Mouse (Mus musculus): ENCODE measurements around the gene Cdkl4. TPM values are rescaled to one million over a fixed set of nuclear protein-coding genes. Genes with fewer than 3 reads are reported as not detected.

Gene Cdkl4
- total RNA-seq, 2 experiments from 2014 or later, result 16.4 to 20.4 TPM

DNA sequence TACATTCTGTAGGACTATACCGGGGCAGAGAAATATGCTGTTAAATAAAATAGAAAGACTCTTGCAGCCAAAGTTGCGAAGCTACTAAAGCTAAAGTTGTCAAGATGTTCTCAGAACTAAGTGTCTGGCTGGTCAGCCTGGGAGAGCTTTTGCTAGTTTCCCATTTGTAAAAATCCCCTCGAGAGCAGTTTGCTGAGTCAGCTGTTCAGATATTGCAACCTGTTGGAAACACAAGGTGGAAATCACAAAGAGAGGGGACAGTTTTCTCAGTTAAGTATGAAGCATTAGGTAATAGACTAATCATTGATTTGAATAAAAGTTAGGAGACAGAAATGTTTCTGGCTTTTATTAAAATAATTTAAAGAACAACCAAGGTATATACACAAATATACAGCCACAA lies 54.4 kb downstream of the Cdkl4 start:
- no peak for DNase-seq (ENCODE audit: low spot score in 2 of 2)
- intact Hi-C loops (cut with DNase I), result no loop called here

DNA sequence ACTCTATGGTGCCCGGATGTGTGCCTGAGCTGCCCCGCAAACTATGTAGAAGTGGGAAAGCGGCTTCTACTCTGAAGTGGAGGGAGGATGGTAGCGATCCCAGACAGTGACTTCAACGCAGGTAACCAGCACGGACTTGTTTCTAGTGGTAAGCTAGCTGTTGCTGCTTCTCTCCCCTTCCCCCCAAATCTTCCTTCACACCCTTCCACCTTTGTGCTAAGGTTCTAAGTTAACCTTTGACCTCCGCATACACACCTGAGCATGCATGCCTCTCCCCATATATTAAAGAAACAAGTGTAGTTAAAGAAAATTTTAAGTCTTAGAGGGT lies 55.4 kb downstream of the Cdkl4 start:
- DNase-seq (ENCODE audit: low spot score in 2 of 2), result no peak
- intact Hi-C loops (cut with DNase I), result no loop called here

DNA sequence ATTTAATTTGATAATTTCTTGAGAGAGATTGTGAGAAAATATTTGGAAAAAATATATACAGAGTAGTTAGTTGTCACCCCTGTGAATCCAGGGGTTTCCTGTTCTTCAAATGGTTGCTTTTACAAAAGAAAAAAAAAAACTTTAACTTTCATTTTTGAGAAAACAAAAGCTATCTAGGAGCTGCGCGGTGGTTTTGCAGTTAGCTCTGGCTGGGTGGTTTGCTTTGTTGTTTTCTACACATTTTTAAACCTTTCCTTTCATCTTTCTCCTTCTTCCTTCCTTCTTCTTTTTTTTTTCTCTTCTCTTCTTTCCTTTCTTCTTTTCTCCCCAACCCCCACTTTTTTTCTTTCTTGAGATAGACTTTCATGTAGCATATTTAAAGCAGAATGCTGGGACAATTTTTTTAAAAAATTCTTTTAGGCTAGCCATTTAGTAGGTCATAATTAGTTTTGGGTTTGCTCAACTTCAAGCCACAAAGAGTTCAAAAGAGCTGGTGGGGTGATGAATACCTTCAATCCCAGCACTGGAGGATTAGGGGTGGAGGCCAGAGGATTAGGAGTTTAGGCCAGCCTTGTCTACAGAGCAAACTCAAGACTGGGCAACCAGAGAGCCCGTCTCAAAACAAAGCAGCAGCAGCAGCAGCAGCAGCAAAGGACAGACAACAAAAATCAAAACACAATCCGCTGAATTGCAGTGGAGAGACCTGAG lies 55.9 kb downstream of the Cdkl4 start:
- DNase-seq (ENCODE audit: low spot score in 2 of 2), result no peak
- intact Hi-C loops (cut with DNase I), result no loop called here

DNA sequence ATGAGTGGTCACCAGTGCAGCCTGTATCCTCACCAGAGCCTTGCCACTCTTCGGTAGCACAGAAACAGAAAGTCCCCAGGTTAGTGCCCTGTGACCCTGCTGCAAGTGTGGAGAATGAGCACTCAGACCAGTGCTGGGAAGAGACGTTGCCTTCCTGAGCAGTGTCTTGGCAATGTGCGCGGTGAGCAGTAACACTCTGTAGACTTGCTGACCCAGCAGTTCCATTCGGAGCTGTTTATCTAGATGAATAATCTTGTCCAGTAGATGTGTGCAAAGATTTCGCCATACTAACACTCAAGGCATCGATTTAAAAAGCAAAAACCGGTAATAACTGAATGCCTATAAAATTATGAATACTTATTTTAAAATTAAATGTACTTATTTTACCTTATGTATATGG lies 57.1 kb downstream of the Cdkl4 start:
- intact Hi-C loops (cut with DNase I), result no loop called here

DNA sequence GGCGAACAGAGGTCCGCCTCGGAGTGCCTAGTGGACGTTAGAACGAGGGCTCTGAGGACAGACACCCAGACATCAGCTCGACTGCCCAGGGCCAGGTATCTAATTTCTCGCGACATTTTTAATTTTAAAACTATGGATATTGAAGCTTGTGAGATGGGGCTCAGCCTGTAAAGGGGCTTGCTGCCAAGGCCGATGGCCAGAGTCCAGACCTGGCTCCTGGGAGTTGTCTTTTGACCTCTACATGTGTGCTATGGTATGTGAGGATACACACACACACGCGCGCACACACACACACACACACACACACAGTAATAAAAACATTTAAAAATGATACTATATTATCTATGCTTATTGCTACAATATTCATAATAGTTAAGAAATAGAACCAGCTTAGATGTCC lies 58.8 kb downstream of the Cdkl4 start:
- no peak for DNase-seq (ENCODE audit: low spot score in 2 of 2)
- intact Hi-C loops (cut with DNase I), result no loop called here

More for the DNA sequence above, 57.1 kb downstream of the Cdkl4 start:
- no peak for DNase-seq (ENCODE audit: low spot score in 2 of 2)

DNA sequence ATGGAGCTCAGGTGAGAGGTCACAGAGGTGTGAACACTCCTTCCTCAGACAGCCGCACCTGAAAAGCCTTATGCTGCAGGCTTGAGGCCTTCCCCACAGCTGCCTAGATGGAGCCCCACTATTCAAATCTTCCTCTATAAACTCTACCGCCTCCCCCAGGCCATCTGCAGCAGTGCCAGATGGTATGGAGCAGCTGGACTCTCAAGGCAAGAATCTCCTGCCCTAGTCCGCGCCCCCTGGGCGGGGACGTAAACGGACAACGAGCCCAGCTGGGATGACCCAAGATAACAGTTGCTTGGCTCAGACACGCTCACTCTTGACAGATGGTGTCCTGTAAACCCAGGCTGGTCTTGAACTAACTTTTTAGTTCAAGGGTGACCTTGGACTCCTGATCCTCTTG lies 60.4 kb downstream of the Cdkl4 start:
- intact Hi-C loops (cut with DNase I), result no loop called here

DNA sequence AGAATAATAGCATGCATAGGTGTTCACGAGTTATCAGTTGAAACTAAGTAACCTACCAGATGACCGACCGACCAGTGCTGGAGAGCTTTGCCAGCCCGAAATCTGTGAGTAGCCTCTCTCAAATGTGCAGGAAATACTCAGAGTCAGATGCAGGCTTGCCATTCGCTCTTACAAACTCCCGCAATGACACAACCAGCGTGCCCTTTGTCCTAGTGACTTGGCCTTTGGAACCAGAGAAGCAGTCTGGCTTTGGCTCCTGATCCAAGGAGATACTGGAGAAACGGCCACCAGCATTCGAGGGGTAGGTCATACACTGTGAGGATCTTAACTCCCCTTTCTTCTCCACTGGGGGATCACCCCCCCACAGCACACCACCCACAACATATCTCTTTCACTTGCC lies 61.7 kb downstream of the Cdkl4 start:
- no peak for DNase-seq (ENCODE audit: low spot score in 2 of 2)
- intact Hi-C loops (cut with DNase I), result no loop called here

More for the DNA sequence above, 60.4 kb downstream of the Cdkl4 start:
- no peak for DNase-seq (ENCODE audit: low spot score in 2 of 2)

DNA sequence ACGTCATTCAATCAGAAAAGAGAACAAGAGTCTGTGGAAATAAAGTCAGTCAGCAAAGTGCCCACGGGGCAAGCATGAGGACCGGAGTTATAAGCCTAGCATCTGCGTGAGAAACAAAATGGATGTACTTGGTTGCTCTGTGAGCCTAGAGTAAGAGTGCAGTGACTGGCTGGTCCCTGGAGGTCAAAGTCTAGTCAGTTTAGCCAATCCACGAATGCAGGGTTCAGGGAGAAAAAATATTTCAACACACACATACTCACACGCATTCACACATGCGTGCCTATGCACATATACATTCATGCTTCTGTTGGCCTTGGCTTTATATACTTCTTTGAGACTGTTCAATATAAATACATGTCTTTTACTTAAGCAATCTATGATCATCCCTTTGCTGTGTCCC lies 62.1 kb downstream of the Cdkl4 start:
- intact Hi-C loops (cut with DNase I), result no loop called here
- no peak for DNase-seq (ENCODE audit: low spot score in 2 of 2)

DNA sequence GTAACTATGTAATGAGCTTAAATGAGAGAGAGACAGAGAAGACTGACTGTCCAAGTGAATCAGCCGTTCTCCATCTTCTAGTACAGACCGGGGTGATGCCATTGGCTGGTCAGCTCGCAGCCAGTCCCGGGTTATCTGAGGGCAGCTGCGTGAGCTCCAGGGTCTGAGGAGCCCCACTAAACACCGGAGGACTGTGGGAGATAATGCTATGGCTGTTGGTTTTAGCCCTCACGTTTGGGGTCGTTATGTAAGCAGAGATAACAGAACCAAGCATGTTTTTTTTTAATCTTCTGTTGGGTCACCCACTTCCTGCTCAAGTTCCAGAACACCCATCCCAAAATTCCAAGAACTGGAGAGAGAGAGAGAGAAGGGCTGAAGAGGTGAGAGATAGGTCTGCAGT lies 63.8 kb downstream of the Cdkl4 start:
- no peak for DNase-seq (ENCODE audit: low spot score in 2 of 2)
- intact Hi-C loops (cut with DNase I), result no loop called here

DNA sequence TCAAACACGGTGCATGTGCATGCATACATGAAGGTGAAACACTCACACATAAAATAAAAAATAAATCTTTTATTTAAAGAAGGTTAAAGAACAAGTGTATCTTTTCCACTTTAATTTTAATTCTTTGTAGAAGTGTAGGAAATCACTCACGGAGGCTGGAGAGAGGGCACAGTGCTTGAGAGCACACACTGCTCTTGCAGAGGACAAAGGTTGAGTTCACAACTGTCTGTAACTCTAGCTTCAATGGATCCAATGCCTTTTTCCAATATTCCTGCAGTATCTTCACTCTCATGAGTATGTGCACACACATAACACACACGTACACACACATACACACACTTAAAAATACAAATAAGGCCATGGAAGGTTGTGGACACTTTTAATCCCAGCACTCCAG lies 67.2 kb downstream of the Cdkl4 start:
- intact Hi-C loops (cut with DNase I), result no loop called here
- DNase-seq (ENCODE audit: low spot score in 2 of 2), result no peak

DNA sequence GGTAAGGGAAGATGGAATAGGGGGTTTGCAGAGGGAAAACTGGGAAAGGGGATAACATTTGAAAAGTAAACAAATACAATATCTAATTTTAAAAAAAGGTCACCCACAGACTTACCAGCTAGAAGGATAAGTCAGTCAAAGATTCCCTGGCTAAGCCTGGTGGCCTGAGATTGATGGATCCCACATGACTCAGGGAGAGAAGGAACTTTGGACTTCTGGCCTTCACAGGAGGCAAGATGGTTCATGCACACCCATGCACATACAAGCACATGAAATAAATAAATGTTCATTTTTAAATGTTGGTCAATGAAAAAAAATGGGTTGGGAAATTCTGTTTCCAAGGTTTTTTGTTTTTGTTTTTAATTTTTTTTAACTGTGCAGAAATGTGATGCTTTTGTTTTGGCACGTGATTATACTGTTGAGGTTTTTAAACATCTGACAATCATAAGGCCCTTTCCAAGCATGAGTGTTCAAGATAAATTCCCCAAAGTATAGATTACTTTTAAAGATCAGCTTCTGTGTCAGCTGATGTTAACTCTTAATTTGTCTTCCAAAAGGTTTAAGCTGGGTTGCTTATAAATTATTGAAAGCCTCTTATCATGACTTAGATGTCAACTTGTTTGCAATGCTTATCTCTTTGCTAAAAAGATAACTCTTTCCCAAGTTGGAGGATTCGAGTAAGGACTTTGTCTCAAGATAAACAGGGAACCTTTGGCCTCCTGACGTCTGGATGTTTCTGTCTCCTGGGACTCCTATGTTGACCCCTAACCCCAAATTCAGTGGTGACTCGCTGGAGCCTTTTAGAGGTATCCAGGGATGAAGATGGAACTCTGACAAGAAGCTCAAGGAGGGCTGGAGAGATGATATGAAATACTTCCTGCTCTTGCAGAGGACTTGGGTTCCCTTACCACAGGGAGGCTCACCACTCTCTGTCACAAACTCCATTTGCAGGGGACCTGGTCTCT lies 67.8 kb downstream of the Cdkl4 start:
- no peak for DNase-seq (ENCODE audit: low spot score in 2 of 2)
- intact Hi-C loops (cut with DNase I), result no loop called here

DNA sequence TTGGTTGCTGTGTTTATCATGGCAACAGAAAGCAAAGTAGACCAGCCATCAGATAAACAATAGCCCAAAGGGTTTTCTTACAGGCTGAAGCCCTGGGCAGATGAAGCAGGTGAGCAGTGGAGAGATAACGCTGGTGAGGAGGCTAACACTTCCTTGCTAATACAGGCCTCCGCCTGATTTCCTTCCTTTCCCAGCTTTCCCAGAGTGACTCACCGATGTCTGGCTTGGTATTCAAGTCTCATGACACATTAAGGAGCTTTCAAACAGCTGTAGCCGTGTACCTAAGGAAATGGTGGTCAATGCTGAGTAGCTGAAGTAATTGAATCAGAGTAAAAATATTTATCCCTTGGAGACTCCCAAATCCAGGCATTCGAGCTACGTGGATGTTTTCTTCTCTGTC lies 71.8 kb downstream of the Cdkl4 start:
- intact Hi-C loops (cut with DNase I), result no loop called here
- no peak for DNase-seq (ENCODE audit: low spot score in 2 of 2)

DNA sequence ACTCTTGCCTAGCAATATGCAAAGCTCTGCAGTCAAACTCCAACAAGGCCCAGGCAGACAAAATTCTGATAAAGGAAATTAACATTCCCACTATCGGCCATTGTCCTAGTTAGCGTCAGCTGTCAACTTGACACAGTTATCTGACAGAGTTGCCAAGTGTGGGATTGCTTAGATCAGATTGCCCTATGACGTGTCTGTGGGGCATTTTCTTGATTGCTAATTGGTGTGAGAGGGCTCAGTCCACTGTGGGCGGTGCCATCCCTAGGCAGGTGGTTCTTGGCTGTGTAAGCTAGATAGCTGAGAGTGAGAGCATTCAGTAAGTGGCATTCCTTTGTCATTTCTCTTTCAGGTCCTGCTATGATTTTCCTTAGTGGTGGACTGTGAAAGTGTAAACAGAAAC lies 72.3 kb downstream of the Cdkl4 start:
- no peak for DNase-seq (ENCODE audit: low spot score in 2 of 2)
- intact Hi-C loops (cut with DNase I), result no loop called here

DNA sequence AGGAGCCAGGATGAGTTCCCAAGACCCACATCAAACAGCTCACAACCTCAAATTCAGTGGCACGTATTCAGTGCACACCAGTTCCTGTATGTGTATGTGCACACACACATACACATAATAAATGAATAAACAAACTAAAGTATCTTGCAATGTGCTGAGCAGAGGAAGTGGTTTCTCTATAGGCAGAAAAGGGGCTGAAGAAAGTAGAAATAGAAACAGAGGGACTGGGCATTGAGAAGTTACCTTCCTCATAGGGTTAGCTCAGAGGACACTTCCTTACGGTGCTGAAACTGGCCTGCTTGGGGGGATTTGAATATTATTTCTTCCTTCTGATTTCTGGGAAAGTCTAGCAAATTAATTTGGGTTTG lies 75.8 kb downstream of the Cdkl4 start:
- intact Hi-C loops (cut with DNase I), result no loop called here
- no peak for DNase-seq (ENCODE audit: low spot score in 2 of 2)

DNA sequence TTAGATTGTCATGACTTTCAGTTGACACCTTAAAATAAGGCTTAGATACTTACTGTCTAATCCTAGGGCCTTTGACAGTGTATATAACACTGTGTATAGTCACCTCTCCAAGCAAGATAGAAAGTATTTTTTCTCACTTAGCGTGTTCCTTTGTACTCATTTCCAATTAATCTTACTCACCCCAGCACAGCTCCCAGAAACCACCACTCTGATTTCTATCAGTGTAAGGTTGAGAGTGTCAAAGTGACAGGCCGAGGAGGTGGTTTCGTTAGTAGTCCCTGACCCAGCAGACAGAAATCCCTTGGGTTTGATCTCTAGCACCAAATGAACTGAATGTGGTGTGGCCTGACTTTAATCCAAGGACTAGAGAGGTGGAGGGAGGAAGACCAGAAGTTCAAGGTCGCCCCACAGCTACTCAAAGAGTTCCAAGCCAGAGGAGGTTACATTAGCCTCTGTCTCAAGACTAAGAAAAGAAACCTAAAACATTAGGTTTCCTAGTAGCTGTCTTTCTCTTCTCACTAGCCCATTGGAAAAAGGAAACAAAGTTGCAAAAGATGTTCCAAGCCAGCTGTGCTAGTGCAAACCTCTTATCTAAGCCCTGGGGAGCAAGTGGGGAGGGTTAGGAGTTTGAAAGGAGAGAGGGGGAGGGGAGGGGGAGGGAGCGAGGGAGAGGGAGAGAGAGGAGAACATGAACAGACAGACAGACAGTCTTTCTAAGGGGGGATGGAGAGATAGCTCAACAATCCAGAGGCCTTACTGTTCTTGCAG lies 76.4 kb downstream of the Cdkl4 start:
- no peak for DNase-seq (ENCODE audit: low spot score in 2 of 2)
- intact Hi-C loops (cut with DNase I), result no loop called here

DNA sequence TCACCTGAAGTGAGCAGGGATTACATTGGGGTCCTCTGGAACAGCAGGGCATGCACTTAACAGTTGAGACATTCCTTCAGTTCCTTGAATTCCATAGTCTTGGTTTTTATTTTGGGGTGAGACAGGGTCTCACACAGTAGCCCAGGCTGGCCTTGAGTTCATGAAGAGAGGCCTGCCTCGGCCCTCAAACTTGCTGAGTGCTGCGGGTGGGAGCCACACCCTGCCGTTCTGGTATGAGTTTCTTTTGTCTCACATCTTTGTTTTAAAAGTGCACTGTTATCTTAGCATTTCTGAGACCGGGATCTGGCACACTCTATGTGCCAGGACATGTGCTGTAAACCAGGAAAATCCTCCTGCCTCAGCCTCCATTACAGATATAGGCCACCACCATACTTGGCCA lies 77.6 kb downstream of the Cdkl4 start:
- intact Hi-C loops (cut with DNase I), result no loop called here

DNA sequence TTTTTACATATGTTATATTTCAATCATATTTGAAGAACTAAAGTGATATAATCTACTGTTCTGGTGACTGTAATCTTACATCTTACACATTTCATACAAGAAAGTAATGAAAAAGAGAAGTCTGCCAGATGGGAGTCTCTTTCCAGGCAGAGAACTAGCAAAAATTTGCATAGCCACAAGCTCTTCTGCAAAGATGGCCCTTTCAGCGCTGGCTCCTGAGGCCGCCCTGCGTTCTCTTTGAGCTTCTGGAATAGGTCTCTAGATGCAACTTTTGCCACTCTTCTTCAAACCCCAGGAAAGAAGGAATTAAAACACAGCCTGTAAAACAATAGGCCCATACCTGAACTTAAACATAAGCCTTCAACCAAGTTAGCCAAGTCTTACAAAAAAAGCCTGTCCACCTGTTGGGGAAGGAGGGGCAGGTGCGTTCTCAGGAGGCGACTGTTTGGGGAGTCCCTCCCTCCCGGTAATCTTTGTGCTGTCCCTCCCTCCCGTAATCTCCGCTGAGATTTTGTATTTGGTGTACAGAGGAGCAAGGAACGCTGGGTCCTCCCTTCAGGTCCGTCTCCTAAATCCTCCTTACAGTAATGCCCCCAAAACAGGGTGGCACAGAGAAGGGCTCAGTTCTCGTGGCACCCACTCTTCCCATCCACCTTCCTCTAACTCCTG lies 78.9 kb downstream of the Cdkl4 start:
- DNase-seq (ENCODE audit: low spot score in 2 of 2), result no peak
- intact Hi-C loops (cut with DNase I), result no loop called here

More for the DNA sequence above, 77.6 kb downstream of the Cdkl4 start:
- DNase-seq (ENCODE audit: low spot score in 2 of 2), result no peak

DNA sequence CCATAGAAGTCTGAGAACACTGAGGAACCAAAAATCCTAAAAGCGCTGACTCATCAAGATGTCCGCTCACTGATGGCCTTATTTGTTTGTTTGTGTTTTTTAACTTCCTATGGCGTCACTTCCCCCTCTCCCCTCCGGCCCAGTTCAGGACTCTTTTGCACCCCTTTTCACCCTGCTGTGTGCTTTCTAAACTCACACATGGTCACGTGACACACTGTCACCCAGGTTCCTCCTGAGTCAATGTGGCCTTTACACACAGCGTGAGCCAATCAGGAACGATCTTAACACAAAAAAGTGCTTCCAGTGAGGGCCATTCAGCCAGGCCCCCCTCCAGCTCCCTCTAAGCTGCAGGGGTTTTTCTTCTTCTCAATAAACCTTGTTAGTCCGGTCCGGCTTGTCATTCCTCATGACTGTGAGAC lies 80.4 kb downstream of the Cdkl4 start:
- intact Hi-C loops (cut with DNase I), result no loop called here
- no peak for DNase-seq (ENCODE audit: low spot score in 2 of 2)

DNA sequence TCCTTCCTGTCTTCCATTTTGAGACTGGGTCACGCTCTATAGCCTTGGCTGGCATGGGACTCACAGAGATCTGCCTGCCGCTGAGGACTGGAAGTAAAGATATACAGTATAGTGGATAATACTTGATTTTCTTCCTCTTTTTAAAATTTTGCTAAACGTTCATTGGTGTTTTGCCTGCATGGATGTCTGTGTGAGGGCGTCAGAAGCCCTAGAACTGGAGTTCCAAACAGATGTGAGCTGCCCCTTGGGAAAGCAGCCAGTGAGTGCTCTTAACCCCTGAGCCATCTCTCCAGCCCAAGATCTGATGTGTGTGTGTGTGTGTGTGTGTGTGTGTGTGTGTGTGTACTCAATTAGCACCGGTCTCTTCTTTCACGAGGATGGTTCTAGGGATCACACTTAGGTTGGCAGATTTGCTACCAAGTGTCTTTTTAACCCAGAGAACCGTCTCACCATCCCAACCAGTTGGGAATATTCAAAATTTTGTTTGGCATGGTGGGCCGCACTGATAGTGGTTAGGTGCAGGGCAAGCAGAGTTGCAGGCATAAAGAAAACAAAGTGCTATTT lies 80.9 kb downstream of the Cdkl4 start:
- intact Hi-C loops (cut with DNase I), result no loop called here
- no peak for DNase-seq (ENCODE audit: low spot score in 2 of 2)

Measured in left cerebral cortex, postnatal 14 days (tissue).